Mouse (Mus musculus) liver, embryonic 12.5 days (tissue): Measurements from ENCODE around the gene Washc3. TPM values are rescaled to one million over a fixed set of nuclear protein-coding genes. Genes with fewer than 3 reads are reported as not detected.
A peak's percentile ranks its signal among the peaks of the same experiment; 100 is the strongest.

Source experiments
- ATAC-seq: fragments of 200-750 bp; cut with Nextera tagmentation; 2 replicates; pipeline ENCODE4 v1.8.0; 2017; ENCODE audit warnings: moderate number of reproducible peaks, mild to moderate bottlenecking, moderate library complexity
- H3K27ac ChIP-seq: fragments of 300-500 bp; sonication (generic); 2 replicates; pipeline ENCODE4 v1.5.1; 2016; ENCODE audit warnings: mild to moderate bottlenecking
- H3K27me3 ChIP-seq: fragments of 300-500 bp; sonication (generic); replicated peaks from 2 replicates; pipeline ENCODE4 v1.6.1; 2016; ENCODE audit warnings: mild to moderate bottlenecking, moderate library complexity
- H3K36me3 ChIP-seq: fragments of 300-500 bp; sonication (generic); 2 replicates; pipeline ENCODE4 v1.6.1; 2016; ENCODE audit warnings: mild to moderate bottlenecking, moderate library complexity
- H3K4me1 ChIP-seq: fragments of 300-500 bp; sonication (generic); 2 replicates; pipeline ENCODE4 v1.6.1; 2016
- H3K4me2 ChIP-seq: fragments of 300-500 bp; sonication (generic); 2 replicates; pipeline ENCODE4 v1.6.1; 2016; ENCODE audit warnings: mild to moderate bottlenecking, moderate library complexity
- H3K4me3 ChIP-seq: fragments of 300-500 bp; sonication (generic); 2 replicates; pipeline ENCODE4 v1.5.1; 2016; ENCODE audit warnings: mild to moderate bottlenecking, moderate library complexity
- H3K9ac ChIP-seq: fragments of 300-500 bp; sonication (generic); 2 replicates; pipeline ENCODE4 v1.6.1; 2016; ENCODE audit warnings: mild to moderate bottlenecking, moderate library complexity
- H3K9me3 ChIP-seq: fragments of 300-500 bp; sonication (generic); replicated peaks from 2 replicates; pipeline ENCODE4 v1.6.1; 2016; ENCODE audit warnings: mild to moderate bottlenecking, moderate library complexity
- WGBS: fragments of 180-500 bp; shearing (Covaris S2); methylation state at CpG from one replicate; pipeline ENCODE4 v1.1.7; 2016; ENCODE audit not compliant: insufficient replicate concordance; 5-methylcytosine and 5-hydroxymethylcytosine counted together
- polyA plus RNA-seq: library from polyadenylated mRNA; unstranded; fragments of >200 nt; fragmentation: Nextera tagmentation; extraction: Ambion mirVana; gene quantifications from 2 replicates; pipeline ENCODE4 v1.2.1, GENCODE M21; 2016

Gene Washc3
- polyA plus RNA-seq, 1 experiment from 2014 or later, result 36.0 TPM

GRCm38 (mm10) chr10:88218161-88218560 is 17.3 kb downstream of the Washc3 start:
- WGBS, result 89% methylated on average over 3 of the region's 3 CpGs
- Histone ChIP-seq H3K27me3 (no peaks in the 10 kb centered on the region), H3K9ac (no peak overlapping the region), H3K4me2 (no peak overlapping the region), H3K4me3 (no peak overlapping the region), H3K9me3 (no peaks in the 10 kb centered on the region), H3K27ac (no peak overlapping the region), H3K36me3 (peaks cover 26% of the 10 kb centered on the region), H3K4me1 (peaks cover 5% of the 10 kb centered on the region; the same call in 1 of the 2 replicates)
- ATAC-seq, result no peak

- WGBS, result 84% methylated on average over 5 of the region's 5 CpGs
- Histone ChIP-seq H3K4me1 (peaks cover 5% of the 10 kb centered on the region; the same call in 1 of the 2 replicates), H3K27ac (no peak overlapping the region), H3K36me3 (peaks cover 28% of the 10 kb centered on the region), H3K4me2 (no peak overlapping the region), H3K27me3 (no peaks in the 10 kb centered on the region), H3K4me3 (no peak overlapping the region), H3K9me3 (no peaks in the 10 kb centered on the region), H3K9ac (no peak overlapping the region)
- no peak for ATAC-seq
Observed at GRCm38 (mm10) chr10:88221718-88222117, 20.8 kb downstream of the Washc3 start.

GRCm38 (mm10) chr10:88225421-88225820 is 24.5 kb downstream of the Washc3 start:
- ATAC-seq, result no peak
- no peak overlapping the region for H3K4me2 ChIP-seq
- peaks cover 21% of the 10 kb centered on the region for H3K36me3 ChIP-seq
- H3K27me3 ChIP-seq, result no peaks in the 10 kb centered on the region
- H3K4me3 ChIP-seq, result no peak overlapping the region
- no peak overlapping the region for H3K27ac ChIP-seq
- 77% methylated on average over 5 of the region's 5 CpGs for WGBS
- no peak overlapping the region for H3K9ac ChIP-seq
- peaks cover 22% of the 10 kb centered on the region for H3K4me1 ChIP-seq
- H3K9me3 ChIP-seq, result no peaks in the 10 kb centered on the region

- Histone ChIP-seq H3K9me3 (no peaks in the 10 kb centered on the region), H3K27ac (no peak overlapping the region)
- 61% methylated on average over 2 of the region's 2 CpGs for WGBS
Observed at GRCm38 (mm10) chr10:88227962-88228361, 27.1 kb downstream of the Washc3 start.

GRCm38 (mm10) chr10:88228521-88229017 is 27.7 kb downstream of the Washc3 start:
- H3K27ac ChIP-seq, result no peak overlapping the region

More at GRCm38 (mm10) chr10:88227962-88228361, 27.1 kb downstream of the Washc3 start:
- 0 out of 2 replicates have a peak, but pooled peaks have one; percentile 51 for ATAC-seq
- Histone ChIP-seq H3K9ac (no peak overlapping the region), H3K27me3 (no peaks in the 10 kb centered on the region), H3K4me2 (no peak overlapping the region), H3K36me3 (peaks cover 16% of the 10 kb centered on the region), H3K4me1 (peaks cover 18% of the 10 kb centered on the region), H3K4me3 (no peak overlapping the region)

GRCm38 (mm10) chr10:88231671-88232070 is 30.8 kb downstream of the Washc3 start:
- Histone ChIP-seq H3K4me2 (no peak overlapping the region), H3K27ac (no peak overlapping the region), H3K36me3 (peaks cover 32% of the 10 kb centered on the region), H3K4me3 (no peak overlapping the region), H3K4me1 (peaks cover 18% of the 10 kb centered on the region), H3K9ac (no peak overlapping the region), H3K27me3 (no peaks in the 10 kb centered on the region), H3K9me3 (no peaks in the 10 kb centered on the region)
- no peak for ATAC-seq
- WGBS, result 73% methylated on average over 8 of the region's 8 CpGs

More at GRCm38 (mm10) chr10:88228521-88229017, 27.7 kb downstream of the Washc3 start:
- Histone ChIP-seq H3K4me1 (peaks cover 18% of the 10 kb centered on the region), H3K36me3 (peaks cover 12% of the 10 kb centered on the region; the same call in 1 of the 2 replicates), H3K27me3 (no peaks in the 10 kb centered on the region), H3K9ac (no peak overlapping the region), H3K9me3 (no peaks in the 10 kb centered on the region), H3K4me3 (no peak overlapping the region), H3K4me2 (no peak overlapping the region)
- 20% methylated on average over 8 of the region's 8 CpGs for WGBS
- ATAC-seq, result peak; percentile 68

GRCm38 (mm10) chr10:88232765-88233164 is 31.9 kb downstream of the Washc3 start:
- WGBS, result 66% methylated on average over 2 of the region's 2 CpGs
- H3K9ac ChIP-seq, result no peak overlapping the region
- H3K36me3 ChIP-seq, result peaks cover 38% of the 10 kb centered on the region
- ATAC-seq, result no peak
- H3K4me3 ChIP-seq, result no peak overlapping the region
- no peak overlapping the region for H3K27ac ChIP-seq
- no peak overlapping the region for H3K4me2 ChIP-seq
- no peaks in the 10 kb centered on the region for H3K9me3 ChIP-seq
- no peaks in the 10 kb centered on the region for H3K27me3 ChIP-seq
- peaks cover 11% of the 10 kb centered on the region for H3K4me1 ChIP-seq

- Histone ChIP-seq H3K36me3 (peaks cover 12% of the 10 kb centered on the region), H3K4me1 (no peaks in the 10 kb centered on the region), H3K27ac (no peak overlapping the region), H3K9me3 (no peaks in the 10 kb centered on the region), H3K4me3 (no peak overlapping the region), H3K27me3 (no peaks in the 10 kb centered on the region), H3K4me2 (no peak overlapping the region), H3K9ac (no peak overlapping the region)
- 79% methylated on average over 13 of the region's 13 CpGs for WGBS
- ATAC-seq, result no peak
Observed at GRCm38 (mm10) chr10:88244681-88245080, 43.8 kb downstream of the Washc3 start.

GRCm38 (mm10) chr10:88250300-88250699 is 49.4 kb downstream of the Washc3 start:
- Histone ChIP-seq H3K36me3 (no peaks in the 10 kb centered on the region), H3K27me3 (no peaks in the 10 kb centered on the region), H3K9me3 (no peaks in the 10 kb centered on the region), H3K4me2 (no peak overlapping the region), H3K27ac (no peak overlapping the region), H3K4me3 (no peak overlapping the region), H3K9ac (no peak overlapping the region), H3K4me1 (no peaks in the 10 kb centered on the region)
- ATAC-seq, result no peak
- 52% methylated on average over 3 of the region's 3 CpGs for WGBS

- Histone ChIP-seq H3K4me3 (no peak overlapping the region), H3K4me2 (no peak overlapping the region), H3K4me1 (no peaks in the 10 kb centered on the region), H3K27me3 (no peaks in the 10 kb centered on the region), H3K9me3 (no peaks in the 10 kb centered on the region), H3K9ac (no peak overlapping the region), H3K27ac (no peak overlapping the region), H3K36me3 (no peaks in the 10 kb centered on the region)
- ATAC-seq, result no peak
- WGBS, result 58% methylated on average over 9 of the region's 9 CpGs
Observed at GRCm38 (mm10) chr10:88252121-88252862, 51.4 kb downstream of the Washc3 start.

- no peaks in the 10 kb centered on the region for H3K27me3 ChIP-seq
- no peak overlapping the region for H3K27ac ChIP-seq
- H3K36me3 ChIP-seq, result no peaks in the 10 kb centered on the region
- H3K4me3 ChIP-seq, result no peak overlapping the region
- H3K4me1 ChIP-seq, result no peaks in the 10 kb centered on the region
- no peak overlapping the region for H3K4me2 ChIP-seq
- no peak overlapping the region for H3K9ac ChIP-seq
- H3K9me3 ChIP-seq, result no peaks in the 10 kb centered on the region
- WGBS, result 77% methylated on average over 2 of the region's 2 CpGs
- no peak for ATAC-seq
Observed at GRCm38 (mm10) chr10:88255556-88255955, 54.7 kb downstream of the Washc3 start.

GRCm38 (mm10) chr10:88260309-88260708 is 59.4 kb downstream of the Washc3 start:
- H3K9ac ChIP-seq, result no peak overlapping the region
- H3K4me1 ChIP-seq, result no peaks in the 10 kb centered on the region
- no peak overlapping the region for H3K4me3 ChIP-seq
- no peak for ATAC-seq
- H3K27me3 ChIP-seq, result no peaks in the 10 kb centered on the region
- H3K4me2 ChIP-seq, result no peak overlapping the region
- H3K27ac ChIP-seq, result no peak overlapping the region
- no peaks in the 10 kb centered on the region for H3K36me3 ChIP-seq
- no peaks in the 10 kb centered on the region for H3K9me3 ChIP-seq
- 78% methylated on average over 12 of the region's 12 CpGs for WGBS
